Mouse (Mus musculus) Patski (cell line): Measurements from ENCODE around the gene Flrt2. TPM values are rescaled to one million over a fixed set of nuclear protein-coding genes. Genes with fewer than 3 reads are reported as not detected.
A peak's percentile ranks its signal among the peaks of the same experiment; 100 is the strongest.

Source experiments
- ATAC-seq: fragments of 100-300 bp; one replicate; pipeline ENCODE4 v1.8.0; 2021
- CTCF ChIA-PET: fragments of 350-600 bp; sonication (Branson Sonifier 250); formaldehyde crosslinking; loops from one replicate; lab custom pipeline; 2022; ENCODE audit warnings: inconsistent platforms; lab: Charles Lee
- POLR2A ChIA-PET: fragments of 350-600 bp; sonication (Branson Sonifier 250); formaldehyde crosslinking; loops from one replicate; lab custom pipeline; 2022; ENCODE audit warnings: antibody characterized with exemption, inconsistent platforms; lab: Charles Lee
- DNase-seq: peaks from one replicate; pipeline ENCODE4 v3.0.0-alpha.2; 2011; ENCODE audit warnings: low read depth, low spot score
- H3K27me3 ChIP-seq: fragments of 371-371 bp; one replicate; pipeline ENCODE4 v1.5.1; 2021
- CTCF ChIP-seq: fragments of 100-300 bp; IDR thresholded peaks from one replicate; pipeline ENCODE4 v1.5.1; 2021
- in situ Hi-C: fragments of 300-500 bp; cut with MboI; formaldehyde crosslinking; loops from 3 replicates; pipeline ENCODE4 v1.11.1; 2018; ENCODE audit warnings: low pct_unique_long_range_greater_than_20kb, mixed read lengths
- polyA plus RNA-seq: library from polyadenylated mRNA; unstranded; gene quantifications from one replicate; pipeline ENCODE4 v1.2.3, GENCODE M21; 2021

Gene Flrt2
- polyA plus RNA-seq, 1 experiment from 2014 or later, result 2.3 TPM

- POLR2A ChIA-PET, result no interaction called here
- no peak for ATAC-seq
- CTCF ChIA-PET, result interaction anchor here (0.9 kb wide), 1 partner anchor 232 kb away, joined by 3 read pairs; no protein-coding TSS in a partner anchor
These were observed 1.8 kb downstream of the Flrt2 start for GRCm38 (mm10) chr12:95693651-95694471.

GRCm38 (mm10) chr12:95694507-95694906, 2.5 kb downstream of the Flrt2 start:
- CTCF ChIA-PET, result interaction anchor here (0.9 kb wide), 1 partner anchor 233 kb away, joined by 3 read pairs; no protein-coding TSS in a partner anchor
- DNase-seq (no peak), ATAC-seq (no peak)
- no peaks in the 10 kb centered on the region for H3K27me3 ChIP-seq
- in situ Hi-C loops, result no loop called here
- POLR2A ChIA-PET, result interaction anchor here (0.7 kb wide), 1 partner anchor 1060 kb away, joined by 3 read pairs; no protein-coding TSS in a partner anchor
- TF ChIP-seq CTCF, result no peak

More at GRCm38 (mm10) chr12:95693651-95694471, 1.8 kb downstream of the Flrt2 start:
- DNase-seq, result no peak
- in situ Hi-C loops, result no loop called here
- no peak for TF ChIP-seq CTCF
- no peaks in the 10 kb centered on the region for H3K27me3 ChIP-seq

DNA sequence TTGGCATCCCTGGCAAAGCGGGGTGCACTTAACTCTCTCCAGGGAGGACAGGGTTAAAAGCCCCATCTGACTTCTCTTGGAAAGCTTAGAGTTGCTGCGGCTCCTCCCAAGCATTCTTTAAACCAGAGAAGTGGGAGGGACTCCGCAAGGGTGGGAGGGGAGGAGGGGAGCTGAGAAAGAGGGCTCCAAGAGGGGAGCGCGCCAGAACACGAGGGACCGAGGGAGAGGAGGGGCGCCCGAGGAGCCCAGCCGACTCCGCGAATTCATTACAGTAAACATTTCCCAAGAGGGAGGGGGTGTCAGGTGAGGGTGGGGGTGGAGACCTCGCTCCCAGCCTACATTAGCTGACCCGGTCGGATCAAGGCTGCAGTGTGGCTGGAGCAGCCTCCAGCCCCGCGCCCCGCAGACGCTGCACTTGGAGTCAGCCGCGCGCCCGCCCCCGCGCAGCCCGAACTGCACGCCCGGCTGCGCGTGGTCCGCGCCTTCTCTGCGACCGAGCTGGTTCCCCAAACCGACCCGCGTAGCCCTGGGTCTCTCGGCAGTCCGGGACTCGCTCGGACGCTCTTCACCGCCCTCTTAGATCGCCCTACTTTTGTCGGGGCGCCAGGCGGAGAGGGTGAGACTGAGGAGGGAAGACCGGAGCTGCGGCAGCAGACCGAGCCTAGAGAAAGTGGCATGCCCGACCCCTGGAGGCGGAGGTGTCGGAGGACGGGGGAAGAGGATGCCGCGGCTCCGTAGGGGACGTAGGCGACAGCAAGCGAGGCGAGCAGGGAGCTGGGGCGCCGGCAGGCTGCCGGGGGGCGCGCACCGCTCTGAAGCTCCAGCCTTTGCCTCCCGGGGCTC, 3.2 kb downstream of the Flrt2 start:
- CTCF ChIA-PET, result interaction anchor here (0.9 kb wide), 1 partner anchor 233 kb away, joined by 3 read pairs; no protein-coding TSS in a partner anchor
- peak; percentile 81 for ATAC-seq
- in situ Hi-C loops, result loop anchor here (5.0 kb wide), 1 partner anchor 1508 kb away; no protein-coding TSS in a partner anchor
- no peaks in the 10 kb centered on the region for H3K27me3 ChIP-seq
- peak; percentile 83 for TF ChIP-seq CTCF
- DNase-seq, result no peak
- POLR2A ChIA-PET, result interaction anchor here (0.7 kb wide), 1 partner anchor 1061 kb away, joined by 3 read pairs; no protein-coding TSS in a partner anchor

DNA sequence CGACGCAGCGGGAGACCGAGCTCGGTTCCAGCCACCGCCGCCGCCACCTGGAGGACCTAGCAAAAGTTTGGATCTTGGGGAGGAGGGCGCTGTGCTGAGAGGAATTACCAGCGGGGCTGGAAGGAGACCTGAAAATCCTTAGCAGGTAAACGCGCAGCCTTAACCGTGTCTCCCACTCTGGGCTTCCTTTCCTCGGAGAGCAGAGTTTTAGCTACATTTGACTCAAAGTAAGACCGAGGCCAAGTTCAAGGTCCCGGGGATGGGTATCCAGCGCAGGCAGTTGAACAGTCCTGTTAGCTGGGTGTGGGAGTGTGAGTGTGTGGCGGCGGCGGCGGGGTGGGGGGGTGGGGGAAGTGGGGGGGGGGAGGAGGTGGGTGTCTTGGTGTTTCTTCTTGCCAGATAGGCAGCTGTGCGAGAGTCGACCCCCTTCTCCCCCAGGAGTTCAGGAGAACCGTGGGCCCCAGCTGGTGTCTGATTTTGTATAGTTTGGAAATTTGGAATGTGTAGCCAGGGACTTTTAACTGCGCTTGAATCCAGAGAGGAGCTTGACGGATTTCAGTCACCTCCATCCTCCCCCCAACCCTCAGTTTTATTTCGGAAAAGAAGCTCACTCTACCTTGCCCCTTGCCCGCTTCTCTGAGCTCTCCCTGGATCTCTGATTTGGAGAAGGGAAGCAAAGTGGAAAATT, 4.0 kb downstream of the Flrt2 start:
- in situ Hi-C loops, result loop anchor here (5.0 kb wide), 1 partner anchor 1509 kb away; no protein-coding TSS in a partner anchor
- no peaks in the 10 kb centered on the region for H3K27me3 ChIP-seq
- TF ChIP-seq CTCF, result no peak
- ChIA-PET POLR2A (no interaction called here), CTCF (interaction anchor here (0.8 to 1.0 kb wide), 2 partner anchors 154 to 1622 kb away, joined by 3 read pairs; no protein-coding TSS in a partner anchor)
- ATAC-seq (peak; percentile 13), DNase-seq (no peak)

GRCm38 (mm10) chr12:95696522-95697025, 4.5 kb downstream of the Flrt2 start:
- no peak for TF ChIP-seq CTCF
- POLR2A ChIA-PET, result no interaction called here
- in situ Hi-C loops, result loop anchor here (5.0 kb wide), 1 partner anchor 1509 kb away; no protein-coding TSS in a partner anchor
- H3K27me3 ChIP-seq, result no peaks in the 10 kb centered on the region
- DNase-seq (no peak), ATAC-seq (no peak)
- CTCF ChIA-PET, result interaction anchor here (0.6 to 1.0 kb wide), 3 partner anchors 155 to 1846 kb away, joined by 3 read pairs; no protein-coding TSS in a partner anchor

- no peaks in the 10 kb centered on the region for H3K27me3 ChIP-seq
- peak; percentile 55 for TF ChIP-seq CTCF
- in situ Hi-C loops, result loop anchor here (5.0 kb wide), 1 partner anchor 1511 kb away; no protein-coding TSS in a partner anchor
- ATAC-seq (no peak), DNase-seq (no peak)
- CTCF ChIA-PET, result no interaction called here
- POLR2A ChIA-PET, result no interaction called here
These were observed 6.5 kb downstream of the Flrt2 start for GRCm38 (mm10) chr12:95698556-95698955.

DNA sequence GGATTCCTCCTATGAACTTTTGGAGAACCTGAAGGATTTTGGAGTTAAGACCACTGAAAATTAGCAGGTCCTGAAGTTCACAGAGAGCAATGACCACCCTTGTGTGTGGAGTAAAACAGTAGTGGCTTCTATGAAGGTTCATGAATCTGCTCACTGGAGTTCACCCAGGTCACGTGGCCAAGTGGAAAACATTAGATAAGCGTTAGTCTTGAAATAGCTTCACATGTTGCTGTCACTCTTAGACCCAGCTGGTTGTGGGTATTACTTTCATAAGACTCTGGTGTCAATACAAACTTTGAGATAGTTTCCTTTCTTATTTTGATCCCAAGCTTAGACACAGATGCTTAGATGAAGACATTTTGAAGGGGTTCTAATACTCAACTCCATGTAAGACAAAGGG, 8.7 kb downstream of the Flrt2 start:
- TF ChIP-seq CTCF, result no peak
- in situ Hi-C loops, result loop anchor here (25.0 kb wide), 1 partner anchor 612 kb away; no protein-coding TSS in a partner anchor
- DNase-seq (no peak), ATAC-seq (no peak)
- CTCF ChIA-PET, result interaction anchor here (1.2 kb wide), 1 partner anchor 10 kb away, joined by 3 read pairs; no protein-coding TSS in a partner anchor
- POLR2A ChIA-PET, result interaction anchor here (0.6 kb wide), 1 partner anchor 180 kb away, joined by 3 read pairs; no protein-coding TSS in a partner anchor
- peaks cover 4% of the 10 kb centered on the region for H3K27me3 ChIP-seq

DNA sequence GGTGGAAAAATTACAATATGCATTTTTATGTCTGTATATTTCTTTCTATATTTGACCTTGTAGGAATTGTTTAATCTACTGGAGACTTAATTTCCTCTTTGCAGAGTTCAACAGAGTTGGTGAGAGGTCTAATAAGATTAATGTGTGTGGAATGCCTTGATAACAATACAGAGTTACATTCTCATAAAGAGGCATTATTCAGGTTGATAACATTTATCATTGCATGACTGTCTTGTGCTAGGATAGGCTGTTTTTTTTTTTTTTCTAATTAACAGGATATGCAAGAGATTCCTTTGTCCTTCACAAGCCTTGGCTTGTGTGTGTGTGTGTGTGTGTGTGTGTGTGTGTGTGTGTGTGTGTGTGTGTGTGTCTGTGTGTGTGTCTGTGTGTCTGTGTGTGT, 9.6 kb downstream of the Flrt2 start:
- CTCF ChIA-PET, result no interaction called here
- DNase-seq (no peak), ATAC-seq (no peak)
- no peak for TF ChIP-seq CTCF
- H3K27me3 ChIP-seq, result peaks cover 4% of the 10 kb centered on the region
- in situ Hi-C loops, result loop anchor here (25.0 kb wide), 1 partner anchor 611 kb away; no protein-coding TSS in a partner anchor
- POLR2A ChIA-PET, result interaction anchor here (0.6 kb wide), 1 partner anchor 572 kb away, joined by 3 read pairs; no protein-coding TSS in a partner anchor

- TF ChIP-seq CTCF, result no peak
- no peak for ATAC-seq
- in situ Hi-C loops, result loop anchor here (25.0 kb wide), 1 partner anchor 607 kb away; no protein-coding TSS in a partner anchor
- POLR2A ChIA-PET, result no interaction called here
- DNase-seq, result no peak
- H3K27me3 ChIP-seq, result peaks cover 4% of the 10 kb centered on the region
- CTCF ChIA-PET, result no interaction called here
These were observed 13.0 kb downstream of the Flrt2 start for GRCm38 (mm10) chr12:95705006-95705405.
